Mouse (Mus musculus): ENCODE measurements around the gene Neo1.
"Not testable (repeated sequence)": the region's sequence is repeated elsewhere in the genome, so short reads cannot be mapped to it uniquely, and the experiment has no call there.

Neo1 gene

GRCm38 (mm10) chr9:58989255-58989928, 46.8 kb downstream of the Neo1 start:
- DNase-seq (ENCODE audit: low spot score) = no peak

- no peak for DNase-seq (ENCODE audit: low spot score)
Observed at GRCm38 (mm10) chr9:58979034-58979433, 57.2 kb downstream of the Neo1 start.

DNA sequence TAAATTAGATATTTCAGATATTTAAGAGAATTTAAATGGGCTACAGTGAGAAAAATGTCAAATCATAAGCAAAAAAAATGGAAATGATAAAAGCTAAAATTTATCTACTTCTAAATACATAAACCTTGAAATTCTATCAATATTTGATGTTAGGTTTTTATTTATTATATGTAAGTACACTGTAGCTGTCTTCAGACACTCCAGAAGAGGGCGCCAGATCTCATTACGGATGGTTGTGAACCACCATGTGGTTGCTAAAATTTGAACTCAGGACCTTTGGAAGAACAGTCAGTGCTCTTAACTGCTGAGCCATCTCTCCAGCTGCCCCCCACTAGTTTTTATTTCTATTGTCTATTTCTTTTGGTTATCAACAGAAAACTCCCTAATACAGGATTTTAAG, 65.1 kb downstream of the Neo1 start:
- not testable (repeated sequence) for DNase-seq (ENCODE audit: low spot score)

- DNase-seq (ENCODE audit: low spot score) = no peak
Observed at GRCm38 (mm10) chr9:58967371-58967770, 68.9 kb downstream of the Neo1 start.

DNA sequence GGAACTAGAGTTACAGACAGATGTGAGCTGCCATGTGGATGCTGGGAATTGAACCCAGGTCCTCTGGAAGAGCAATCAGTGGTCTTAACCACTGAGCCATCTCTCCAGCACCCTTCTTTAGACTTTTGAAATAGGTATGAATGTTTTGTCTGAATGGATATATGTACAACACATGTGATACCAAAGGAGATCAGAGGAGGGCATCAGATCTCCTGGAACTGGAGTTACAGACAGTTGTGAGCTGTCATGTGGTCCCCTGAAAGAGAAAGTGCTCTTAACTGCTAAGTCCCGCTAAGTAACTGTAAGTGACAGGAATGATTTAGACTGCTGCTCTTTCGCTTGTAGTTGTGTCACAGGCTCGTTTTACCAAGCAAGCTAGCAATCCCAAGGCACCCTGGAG, 80.7 kb downstream of the Neo1 start:
- no peak for DNase-seq (ENCODE audit: low spot score)

DNA sequence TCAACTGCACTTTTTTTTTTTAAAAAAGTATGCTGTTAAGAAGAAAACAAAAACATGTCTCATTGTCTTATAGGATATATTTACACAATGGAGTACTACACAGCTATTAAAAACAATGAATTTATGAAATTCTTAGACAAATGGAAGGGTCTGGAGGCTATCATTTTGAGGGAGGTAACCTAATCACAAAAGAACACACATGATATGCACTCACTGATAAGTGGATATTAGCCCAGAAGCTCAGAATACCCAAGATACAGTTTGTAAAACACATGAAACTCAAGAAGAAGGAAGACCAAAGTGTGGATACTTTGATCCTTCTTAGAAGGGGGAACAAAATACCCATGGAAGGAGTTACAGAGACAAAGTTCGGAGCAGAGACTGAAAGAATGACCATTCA, 90.3 kb downstream of the Neo1 start:
- not testable (repeated sequence) for DNase-seq (ENCODE audit: low spot score)

- no peak for DNase-seq (ENCODE audit: low spot score)
Observed at GRCm38 (mm10) chr9:58934776-58935175, 101.5 kb downstream of the Neo1 start.

DNA sequence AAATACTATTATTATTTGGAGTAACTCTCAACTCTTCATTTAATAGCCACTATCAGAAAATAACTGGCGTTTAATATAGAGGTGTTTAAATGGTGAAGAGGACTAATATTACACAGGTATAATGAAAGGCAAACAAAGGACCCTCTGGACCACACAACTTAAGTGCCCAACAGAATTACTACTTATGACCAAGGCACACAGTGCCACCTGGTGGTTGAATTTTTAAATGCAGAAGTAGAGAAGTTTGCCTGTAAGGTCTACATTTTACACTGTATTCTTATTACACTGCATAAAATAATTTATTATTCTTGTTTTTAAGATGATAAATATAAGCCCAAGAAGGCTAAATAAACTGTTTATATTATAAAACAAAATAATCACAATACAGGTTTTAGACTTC, 108.1 kb downstream of the Neo1 start:
- DNase-seq (ENCODE audit: low spot score) = peak; percentile 27

GRCm38 (mm10) chr9:58902869-58903585, 133.2 kb downstream of the Neo1 start:
- peak; percentile 50 for DNase-seq (ENCODE audit: low spot score)

GRCm38 (mm10) chr9:58899602-58900001, 136.6 kb downstream of the Neo1 start:
- no peak for DNase-seq (ENCODE audit: low spot score)

DNA sequence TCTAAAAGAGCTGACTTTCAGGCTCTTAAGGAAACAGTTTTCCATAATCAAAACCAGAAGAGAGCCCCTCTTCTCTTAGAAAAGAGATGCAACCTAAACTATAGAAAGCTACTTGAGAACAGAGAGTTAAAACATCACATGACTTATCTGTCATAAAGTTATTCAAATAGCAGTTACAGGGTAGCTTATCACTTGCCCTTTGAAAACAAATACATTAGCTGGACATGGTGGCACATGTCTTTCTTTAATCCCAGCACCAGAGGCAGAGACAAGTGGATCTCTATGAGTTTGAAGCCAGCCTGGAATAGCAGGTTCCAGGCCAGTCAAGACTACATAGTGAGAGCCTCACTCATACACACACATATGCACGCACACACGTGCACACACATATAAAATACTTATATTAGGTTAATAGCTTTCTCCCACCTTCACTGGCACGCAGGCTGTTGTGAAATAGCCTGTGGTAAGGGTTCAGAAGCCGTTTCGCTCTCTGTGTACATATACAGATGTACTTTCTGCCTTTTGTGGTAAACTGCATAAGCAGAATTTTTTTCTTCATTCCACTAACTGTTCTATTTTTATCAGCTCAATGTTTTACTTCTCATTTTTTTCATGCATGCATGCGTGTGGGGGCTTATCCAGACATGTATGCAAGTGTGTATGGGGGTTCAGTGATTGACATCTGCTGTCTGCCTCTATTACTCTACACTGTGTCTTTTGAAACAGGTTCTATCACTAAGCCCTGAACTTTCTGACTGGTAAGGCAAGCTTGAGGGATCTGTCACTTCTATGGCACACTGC, 144.2 kb downstream of the Neo1 start:
- no peak for DNase-seq (ENCODE audit: low spot score)

- DNase-seq (ENCODE audit: low spot score) = no peak
Observed at GRCm38 (mm10) chr9:58890893-58891292, 145.3 kb downstream of the Neo1 start.

GRCm38 (mm10) chr9:58889782-58890448, 146.3 kb downstream of the Neo1 start:
- no peak for DNase-seq (ENCODE audit: low spot score)

DNA sequence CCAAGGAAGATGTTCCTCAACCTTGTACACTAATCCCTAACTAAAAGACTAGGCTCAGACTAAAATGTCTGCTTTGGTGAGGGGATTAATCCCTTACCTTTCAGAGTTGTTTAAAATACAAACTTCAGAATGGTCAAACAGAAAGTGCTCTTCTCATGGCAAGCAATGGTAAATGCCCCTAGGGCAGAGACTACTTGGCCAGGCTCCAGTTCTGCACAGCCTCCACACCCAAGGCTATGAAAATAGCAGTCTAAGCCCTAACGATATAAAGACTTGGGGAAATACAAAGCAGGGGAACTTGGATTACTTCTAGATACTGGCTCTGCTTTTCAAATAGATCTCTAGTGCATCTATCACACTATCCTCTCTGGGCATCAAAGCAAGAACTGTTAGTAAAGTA, 153.6 kb downstream of the Neo1 start:
- DNase-seq (ENCODE audit: low spot score) = peak; percentile 23

GRCm38 (mm10) chr9:58879836-58880235, 156.4 kb downstream of the Neo1 start:
- no peak for DNase-seq (ENCODE audit: low spot score)

DNA sequence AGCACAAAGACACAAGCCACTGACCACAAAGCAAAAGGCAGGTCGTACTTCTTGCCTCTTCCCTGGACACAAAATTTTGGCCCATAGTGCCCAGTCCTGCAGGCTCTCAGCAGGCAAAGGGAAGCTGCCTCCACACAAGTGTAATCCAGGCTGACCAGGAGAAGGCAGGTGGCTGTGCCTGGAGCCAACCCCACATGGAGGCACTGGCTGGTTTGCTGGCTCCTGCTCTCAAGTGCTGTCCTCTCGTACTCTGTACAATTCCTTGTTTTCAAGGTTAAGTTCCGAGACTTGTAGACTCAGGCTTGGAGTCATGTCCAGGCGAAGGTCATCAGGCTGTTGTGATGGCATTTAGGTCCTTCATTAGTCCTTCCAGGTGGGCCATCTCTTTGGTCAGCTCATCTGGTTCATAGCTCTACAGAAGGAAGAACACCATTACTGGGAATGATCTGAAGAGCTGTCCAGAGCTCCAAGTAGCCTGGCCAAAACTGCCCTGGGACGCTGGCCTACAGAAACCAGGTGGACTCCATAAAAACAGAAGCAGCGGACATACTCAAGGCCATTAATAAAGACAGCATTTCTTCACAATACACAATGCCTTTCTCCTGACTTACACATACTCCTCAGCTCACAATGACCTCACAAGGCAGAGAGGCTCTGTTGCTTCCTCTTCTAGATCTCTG, 159.2 kb downstream of the Neo1 start:
- no peak for DNase-seq (ENCODE audit: low spot score)

- DNase-seq (ENCODE audit: low spot score) = no peak
Observed at GRCm38 (mm10) chr9:58875439-58875838, 160.8 kb downstream of the Neo1 start.

- no peak for DNase-seq (ENCODE audit: low spot score)
Observed at GRCm38 (mm10) chr9:58874354-58874753, 161.9 kb downstream of the Neo1 start.

GRCm38 (mm10) chr9:58873541-58874324, 162.5 kb downstream of the Neo1 start:
- peak; percentile 43 for DNase-seq (ENCODE audit: low spot score)

DNA sequence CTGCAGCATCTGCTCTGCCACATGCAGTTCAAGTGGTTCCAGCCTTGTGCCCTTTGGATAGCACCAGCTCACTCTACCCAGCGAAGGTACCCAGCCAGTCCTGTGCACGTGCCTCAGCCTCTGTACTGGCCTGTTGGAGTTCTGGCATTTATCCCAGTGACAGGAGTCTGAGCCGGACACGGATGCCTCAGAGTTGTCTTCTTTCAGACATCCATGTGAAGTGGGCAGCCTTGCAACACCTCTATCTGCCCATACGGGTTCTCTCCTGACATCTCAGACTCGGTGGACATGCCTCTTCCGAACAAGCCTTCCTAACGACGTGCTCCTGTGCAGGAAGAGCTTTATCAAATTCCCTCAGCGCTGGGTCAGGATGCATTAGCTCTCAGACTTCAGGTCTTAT, 165.1 kb downstream of the Neo1 start:
- no peak for DNase-seq (ENCODE audit: low spot score)

GRCm38 (mm10) chr9:58863826-58864225, 172.4 kb downstream of the Neo1 start:
- DNase-seq (ENCODE audit: low spot score) = no peak
